Mouse (Mus musculus) layer of hippocampus, postnatal 36 days (tissue): ENCODE results near the gene Siva1. TPM values are rescaled to one million over a fixed set of nuclear protein-coding genes. Genes with fewer than 3 reads are reported as not detected.

Experiments used
- DNase-seq, 2 experiments: peaks; one replicate each; pipeline ENCODE4 v3.0.0; 2022
- total RNA-seq, 2 experiments: library from RNA; stranded (reverse); gene quantifications; 2 replicates each; pipeline ENCODE4 v1.2.3; 2021

Gene Siva1
- total RNA-seq, 2 experiments from 2014 or later, result 20.2 to 24.0 TPM

- DNase-seq, result peak in 1 of 2 experiments; percentile 51
Measured at GRCm38 (mm10) chr12:112659109-112659508, 14.6 kb downstream of the Siva1 start.

- DNase-seq, result no peak
Measured at GRCm38 (mm10) chr12:112660576-112661326, 16.3 kb downstream of the Siva1 start.

- DNase-seq, result no peak
Measured at GRCm38 (mm10) chr12:112661327-112661605, 16.8 kb downstream of the Siva1 start.

- no peak for DNase-seq
Measured at GRCm38 (mm10) chr12:112661851-112662250, 17.4 kb downstream of the Siva1 start.

- DNase-seq, result no peak
Measured at GRCm38 (mm10) chr12:112663303-112663702, 18.8 kb downstream of the Siva1 start.

- no peak for DNase-seq
Measured at GRCm38 (mm10) chr12:112663716-112664115, 19.2 kb downstream of the Siva1 start.

- no peak for DNase-seq
Measured at GRCm38 (mm10) chr12:112664124-112664523, 19.6 kb downstream of the Siva1 start.

- no peak for DNase-seq
Measured at GRCm38 (mm10) chr12:112664656-112665055, 20.2 kb downstream of the Siva1 start.

GRCm38 (mm10) chr12:112665445-112665844 lies 21.0 kb downstream of the Siva1 start:
- peak; percentile 74 to 80 for DNase-seq

GRCm38 (mm10) chr12:112665881-112666544 lies 21.5 kb downstream of the Siva1 start:
- no peak for DNase-seq

- DNase-seq, result no peak
Measured at GRCm38 (mm10) chr12:112667619-112668297, 23.3 kb downstream of the Siva1 start.

GRCm38 (mm10) chr12:112670718-112671393 lies 26.4 kb downstream of the Siva1 start:
- no peak for DNase-seq

- DNase-seq, result no peak
Measured at GRCm38 (mm10) chr12:112671891-112672290, 27.4 kb downstream of the Siva1 start.

- DNase-seq, result no peak
Measured at GRCm38 (mm10) chr12:112672744-112673575, 28.5 kb downstream of the Siva1 start.

- no peak for DNase-seq
Measured at GRCm38 (mm10) chr12:112673576-112674091, 29.2 kb downstream of the Siva1 start.

GRCm38 (mm10) chr12:112674132-112675011 lies 29.9 kb downstream of the Siva1 start, which contains the start of gene Akt1:
TSS of gene Akt1 (minus strand) at chr12:112674884.
- peak in 1 of 2 experiments; percentile 50 for DNase-seq

- DNase-seq, result peak; percentile 65 to 67
Measured at GRCm38 (mm10) chr12:112675245-112676035, 31.0 kb downstream of the Siva1 start.

GRCm38 (mm10) chr12:112677076-112677475 lies 32.6 kb downstream of the Siva1 start:
- no peak for DNase-seq

GRCm38 (mm10) chr12:112677943-112678554 lies 33.6 kb downstream of the Siva1 start:
- DNase-seq, result no peak
